Comparison of ENCODE assay signal across 14 mouse cellular contexts in the genomic region with DNA sequence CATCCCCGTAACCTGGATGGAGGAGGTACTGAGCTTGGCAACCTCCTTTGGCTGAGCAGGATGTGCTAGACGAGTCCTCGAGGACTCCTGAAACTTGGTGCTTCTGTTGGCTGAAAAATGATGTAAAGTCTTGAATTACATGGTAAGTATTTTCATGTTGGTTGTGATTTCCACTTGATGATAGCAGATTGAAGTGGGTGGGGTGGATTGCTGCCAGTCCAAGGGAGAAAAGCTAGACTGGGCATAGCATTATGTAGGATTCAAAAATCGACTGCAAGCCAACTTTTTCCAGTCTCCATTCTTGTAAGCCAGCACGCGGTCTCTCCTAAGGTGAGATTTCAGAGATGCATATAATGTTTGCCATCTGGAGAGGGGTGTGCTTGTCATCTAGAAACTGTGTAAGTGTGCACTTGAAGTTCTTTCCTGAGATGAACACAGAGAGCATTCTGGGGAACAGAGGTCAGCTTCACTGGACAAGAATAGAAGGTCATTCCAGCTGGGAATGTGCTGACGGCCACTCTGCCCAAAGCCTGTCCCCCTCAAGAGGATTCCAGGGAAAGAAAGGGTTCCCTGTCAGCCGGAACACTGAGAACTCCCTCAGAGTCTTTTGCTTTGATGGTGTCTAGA. TPM values are rescaled to one million over a fixed set of nuclear protein-coding genes. Genes with fewer than 3 reads are reported as not detected.
DNase-seq lines count a peak whose midpoint lies in the region; ATAC-seq and TF ChIP-seq lines count a peak whose summit lies in the region.
"Had no signal": no experiment of that assay in that cellular context is flagged by ENCODE, and none has a peak within 500 bp of the region (broad histone marks: within the 10 kb centered on the region; RNA-seq: fewer than 3 reads in every experiment).

No protein-coding gene starts in this region.

- H3K9me3 ChIP-seq in heart, postnatal 0 days (replicated peaks; ENCODE audit: control insufficient read depth, low read length): no peaks in the 10 kb centered on the region
- H3K9me3 ChIP-seq in hindbrain, embryonic 11.5 days (ENCODE audit: control insufficient read depth, low read length): no peaks in the 10 kb centered on the region
- H3K9me3 ChIP-seq: hindbrain, embryonic 12.5 days; liver, embryonic 15.5 days had no signal

- ATAC-seq in heart, postnatal 0 days (ENCODE audit: insufficient read depth, low read depth): 0 out of 2 replicates have a peak, but pooled peaks have one; percentile 13
- no peak for ATAC-seq in hindbrain, embryonic 11.5 days (ENCODE audit: low FRiP score)

- DNase-seq in heart, postnatal 0 days (ENCODE audit: low spot score): peak; percentile 22
- no peak for DNase-seq in heart, adult 2 months
- DNase-seq in frontal cortex, postnatal 36 days (ENCODE audit: low spot score in 2 of 2): peak; percentile 41 to 75
- peak; percentile 15 to 39 for DNase-seq in left cerebral cortex, adult 2 months (ENCODE audit: extremely low spot score in 1 of 2, low spot score in 2 of 2)
- DNase-seq in right cerebral cortex, postnatal 10 days (ENCODE audit: low spot score in 2 of 2): peak; percentile 77 to 79
- no peak for DNase-seq in hindbrain, embryonic 11.5 days (ENCODE audit: low spot score)
- no peak for DNase-seq in spleen, postnatal 36 days (ENCODE audit: low spot score in 2 of 2)
- no peak for DNase-seq in thymus, adult 18-20 months
- DNase-seq: cerebellum, adult 2 months; gastrocnemius, adult 2 months; kidney, adult 2 months; spleen, adult 18-20 months had no signal

- H3K79me2 ChIP-seq in heart, adult 2 months (replicated peaks; ENCODE audit: control insufficient read depth, insufficient read depth, low read length): no peaks in the 10 kb centered on the region

- TF ChIP-seq CTCF in heart, postnatal 0 days (IDR thresholded peaks at IDR 0.05; ENCODE audit: low read depth): no peak
- TF ChIP-seq CTCF in heart, adult 2 months (IDR thresholded peaks at IDR 0.05): no peak
- TF ChIP-seq CTCF in left cerebral cortex, adult 2 months (IDR thresholded peaks at IDR 0.05): no peak

- no peak overlapping the region for H3K4me3 ChIP-seq in heart, postnatal 0 days (ENCODE audit: low read depth, low read length)
- no peak overlapping the region for H3K4me3 ChIP-seq in heart, adult 2 months
- H3K4me3 ChIP-seq in left cerebral cortex, adult 2 months: no peak overlapping the region
- H3K4me3 ChIP-seq in hindbrain, embryonic 11.5 days (ENCODE audit: low read depth, low read length): no peak overlapping the region
- H3K4me3 ChIP-seq: gastrocnemius, adult 2 months; hindbrain, embryonic 12.5 days; liver, embryonic 15.5 days had no signal

- peak overlapping the region; percentile 12; the same call in 1 of the 2 replicates for H3K27ac ChIP-seq in heart, postnatal 0 days (ENCODE audit: low read depth)
- no peak overlapping the region for H3K27ac ChIP-seq in heart, adult 2 months
- no peak overlapping the region for H3K27ac ChIP-seq in left cerebral cortex, adult 2 months
- no peak overlapping the region for H3K27ac ChIP-seq in hindbrain, embryonic 11.5 days (ENCODE audit: low read depth, low read length)
- H3K27ac ChIP-seq: gastrocnemius, adult 2 months; hindbrain, embryonic 12.5 days; liver, embryonic 15.5 days had no signal

- H3K36me3 ChIP-seq in heart, postnatal 0 days (replicated peaks; ENCODE audit: control insufficient read depth, insufficient read depth, low read length): no peaks in the 10 kb centered on the region
- H3K36me3 ChIP-seq in heart, adult 2 months (ENCODE audit: control insufficient read depth, insufficient read depth, low read length): no peaks in the 10 kb centered on the region
- H3K36me3 ChIP-seq in hindbrain, embryonic 11.5 days (ENCODE audit: control insufficient read depth, insufficient read depth, low read length): no peaks in the 10 kb centered on the region
- H3K36me3 ChIP-seq: hindbrain, embryonic 12.5 days; liver, embryonic 15.5 days had no signal

- no peaks in the 10 kb centered on the region for H3K27me3 ChIP-seq in heart, postnatal 0 days (ENCODE audit: control insufficient read depth, insufficient read depth, low read length)
- no peaks in the 10 kb centered on the region for H3K27me3 ChIP-seq in heart, adult 2 months (ENCODE audit: control insufficient read depth, insufficient read depth, low read length)
- no peaks in the 10 kb centered on the region for H3K27me3 ChIP-seq in hindbrain, embryonic 11.5 days (ENCODE audit: control insufficient read depth, insufficient read depth, low read length)
- H3K27me3 ChIP-seq: hindbrain, embryonic 12.5 days; liver, embryonic 15.5 days had no signal

- intact Hi-C loops in heart, adult 2 months (cut with DNase I): no loop called here
- intact Hi-C loops in left cerebral cortex, adult 2 months (cut with DNase I): no loop called here

- no peak for TF ChIP-seq EP300 in heart, postnatal 0 days (IDR thresholded peaks at IDR 0.05; ENCODE audit: low read depth)
- no peak for TF ChIP-seq EP300 in heart, adult 2 months (IDR thresholded peaks at IDR 0.05; ENCODE audit: insufficient read depth, low read depth, low read length)

- H3K4me2 ChIP-seq in heart, postnatal 0 days (ENCODE audit: low read depth, low read length): no peak overlapping the region
- H3K4me2 ChIP-seq in hindbrain, embryonic 11.5 days (replicated peaks; ENCODE audit: low read depth, low read length): no peak overlapping the region
- H3K4me2 ChIP-seq: hindbrain, embryonic 12.5 days; liver, embryonic 15.5 days had no signal

- WGBS in heart, postnatal 0 days: 56% methylated on average over 8 of the region's 8 CpGs
- WGBS in heart, adult 2 months: 65% methylated on average over 8 of the region's 8 CpGs
- WGBS in hindbrain, embryonic 11.5 days: 81% methylated on average over 8 of the region's 8 CpGs

- no peak for TF ChIP-seq POLR2A in heart, adult 2 months (IDR thresholded peaks at IDR 0.05; ENCODE audit: insufficient read depth, low read depth, low read length)

- peaks cover 21% of the 10 kb centered on the region for H3K4me1 ChIP-seq in heart, postnatal 0 days (ENCODE audit: control insufficient read depth, insufficient read depth)
- peaks cover 5% of the 10 kb centered on the region for H3K4me1 ChIP-seq in heart, adult 2 months (ENCODE audit: control insufficient read depth, insufficient read depth, low read length)
- H3K4me1 ChIP-seq in hindbrain, embryonic 11.5 days (replicated peaks; ENCODE audit: control insufficient read depth, insufficient read depth, low read length): no peaks in the 10 kb centered on the region
- H3K4me1 ChIP-seq: liver, embryonic 15.5 days had no signal

- no peak overlapping the region for H3K9ac ChIP-seq in heart, postnatal 0 days (replicated peaks; ENCODE audit: low read depth, low read length)
- no peak overlapping the region for H3K9ac ChIP-seq in heart, adult 2 months (ENCODE audit: low read depth, low read length)
- no peak overlapping the region for H3K9ac ChIP-seq in hindbrain, embryonic 11.5 days (ENCODE audit: low read depth, low read length)
- H3K9ac ChIP-seq: hindbrain, embryonic 12.5 days; liver, embryonic 15.5 days had no signal

RNA-seq across cellular contexts. Expression of gene Stat4, which starts 5.1 kb away (rescaled TPM):
- total RNA-seq in heart, postnatal 0 days (2014; rRNA removed; ENCODE audit: low replicate concordance): 0.27 and 1.2 TPM in 2 replicates
- polyA plus RNA-seq in heart, postnatal 0 days (2015; fragmentation: Nextera tagmentation; extraction: Ambion mirVana): 0.27 and 0.33 TPM in 2 replicates
- total RNA-seq in heart, adult 2 months (2021): under 1 TPM; 0.45 to 0.68 TPM
- polyA plus RNA-seq in heart, adult 2 months (2012; rRNA removed): 0.23 and 0.51 TPM in 2 replicates
- 1 to 10 TPM; 3.5 to 5.0 TPM for total RNA-seq in left cerebral cortex, adult 2 months (2021)
- polyA plus RNA-seq in hindbrain, embryonic 11.5 days (2014; fragmentation: Nextera tagmentation; extraction: Ambion mirVana): 0.93 and 0.95 TPM in 2 replicates

Comparison
In these comparisons a context has a peak if more than half of its experiments do, and no peak if none do; other contexts are left out.
1. DNase-seq: peak in heart, postnatal 0 days (single experiment), frontal cortex, postnatal 36 days (2 of 2), left cerebral cortex, adult 2 months (2 of 2) and right cerebral cortex, postnatal 10 days (2 of 2); none in heart, adult 2 months (0 of 2), hindbrain, embryonic 11.5 days (single experiment), spleen, postnatal 36 days (0 of 2) and thymus, adult 18-20 months (0 of 2).